Mouse (Mus musculus) brain, adult 10 weeks (tissue): ENCODE results near the gene Ppef2. TPM values are rescaled to one million over a fixed set of nuclear protein-coding genes. Genes with fewer than 3 reads are reported as not detected.

Experiments used
- polyA plus RNA-seq: library from polyadenylated mRNA; stranded (reverse); fragments of 350-450 nt; fragmentation: Illumina TruSeq; extraction: RNeasy Lipid Tissue Mini Kit (QIAGEN cat#74804); gene quantifications from one replicate; pipeline ENCODE4 v1.2.3, GENCODE M21; 2015; ENCODE audit warnings: low read depth, low replicate concordance

The Ppef2 gene
- polyA plus RNA-seq, result 1.1 TPM

GRCm38 (mm10) chr5:92256218-92256617 lies at the start of gene Ppef2:
Gene Ppef2 (minus strand): TSS chr5:92256278.

GRCm38 (mm10) chr5:92277437-92278394 lies 21.6 kb upstream of the Ppef2 start, which contains the start of gene Naaa:
Gene Naaa (minus strand): TSS chr5:92278170.

GRCm38 (mm10) chr5:92215308-92215707 lies 40.8 kb downstream of the Ppef2 start, which contains the start of gene U90926:
Gene U90926 (minus strand): TSS chr5:92215408.

Other genes starting within 250 kb of the Ppef2 start
- gene Cdkl2, start 212.4 kb downstream of the Ppef2 start, polyA plus RNA-seq, result 29.4 TPM
- gene G3bp2, start 172.6 kb downstream of the Ppef2 start, polyA plus RNA-seq, result 259 TPM
- 65.8 TPM for gene Uso1, start 118.3 kb downstream of the Ppef2 start, polyA plus RNA-seq
- gene U90926, start 40.9 kb downstream of the Ppef2 start, polyA plus RNA-seq, result not detected
- 39.4 TPM for gene Naaa, start 21.9 kb upstream of the Ppef2 start, polyA plus RNA-seq
- gene Sdad1, start 54.2 kb upstream of the Ppef2 start, polyA plus RNA-seq, result 15.3 TPM
- not detected for gene Cxcl9, start 71.8 kb upstream of the Ppef2 start, polyA plus RNA-seq
- 9.5 TPM for gene Art3, start 75.5 kb upstream of the Ppef2 start, polyA plus RNA-seq
- 0.45 TPM for gene Cxcl10, start 92.6 kb upstream of the Ppef2 start, polyA plus RNA-seq
- 21.6 TPM for gene Nup54, start 178.9 kb upstream of the Ppef2 start, polyA plus RNA-seq